Mouse (Mus musculus): Measurements from ENCODE around the gene Tmem235. TPM values are rescaled to one million over a fixed set of nuclear protein-coding genes. Genes with fewer than 3 reads are reported as not detected.

Gene Tmem235
- polyA plus RNA-seq, 1 experiment from 2014 or later = not detected

GRCm38 (mm10) chr11:117912684-117913352 is 52.3 kb downstream of the Tmem235 start:
- WGBS = 30% methylated on average over 13 of the region's 13 CpGs

GRCm38 (mm10) chr11:117914531-117914930 is 54.0 kb downstream of the Tmem235 start:
- H3K27me3 ChIP-seq = no peaks in the 10 kb centered on the region

More at GRCm38 (mm10) chr11:117912684-117913352, 52.3 kb downstream of the Tmem235 start:
- ATAC-seq (replicated peaks; ENCODE audit: low FRiP score) = peak; percentile 63
- H3K4me2 ChIP-seq = peak overlapping the region; percentile 41
- H3K9ac ChIP-seq = no peak overlapping the region
- peaks cover 13% of the 10 kb centered on the region for H3K4me1 ChIP-seq
- no peak overlapping the region for H3K4me3 ChIP-seq (replicated peaks)
- 0 out of 2 replicates have a peak overlapping the region, but pooled peaks have one; percentile 22 for H3K27ac ChIP-seq
- no peaks in the 10 kb centered on the region for H3K36me3 ChIP-seq
- H3K9me3 ChIP-seq (replicated peaks) = 0 out of 2 replicates have a peak, but pooled peaks cover 6% of the 10 kb centered on the region
- no peaks in the 10 kb centered on the region for H3K27me3 ChIP-seq

More at GRCm38 (mm10) chr11:117914531-117914930, 54.0 kb downstream of the Tmem235 start:
- Histone ChIP-seq H3K36me3 (no peaks in the 10 kb centered on the region), H3K27ac (no peak overlapping the region), H3K9me3 (replicated peaks) (0 out of 2 replicates have a peak, but pooled peaks cover 6% of the 10 kb centered on the region), H3K9ac (no peak overlapping the region), H3K4me1 (peaks cover 23% of the 10 kb centered on the region), H3K4me3 (replicated peaks) (no peak overlapping the region), H3K4me2 (no peak overlapping the region)
- WGBS = 46% methylated on average over 12 of the region's 12 CpGs
- ATAC-seq (replicated peaks; ENCODE audit: low FRiP score) = peak; percentile 54

Other genes starting within 250 kb of the Tmem235 start
- gene Tnrc6c, start 206.5 kb upstream of the Tmem235 start, polyA plus RNA-seq (2015; fragmentation: Nextera tagmentation; extraction: Ambion mirVana) = 10.0 and 10.5 TPM in 2 replicates
- 2.7 and 3.6 TPM in 2 replicates for gene Tmc8, start 78.7 kb upstream of the Tmem235 start, polyA plus RNA-seq (2015; fragmentation: Nextera tagmentation; extraction: Ambion mirVana)
- gene Tmc6, start 78.6 kb upstream of the Tmem235 start, polyA plus RNA-seq (2015; fragmentation: Nextera tagmentation; extraction: Ambion mirVana) = 36.2 and 37.5 TPM in 2 replicates
- gene 6030468B19Rik, start 63.1 kb upstream of the Tmem235 start, polyA plus RNA-seq (2015; fragmentation: Nextera tagmentation; extraction: Ambion mirVana) = 0.36 and 1.7 TPM in 2 replicates
- gene Gm20708, start 51.1 kb upstream of the Tmem235 start, polyA plus RNA-seq (2015; fragmentation: Nextera tagmentation; extraction: Ambion mirVana) = 0.54 and 0.91 TPM in 2 replicates
- gene Syngr2, start 51.1 kb upstream of the Tmem235 start, polyA plus RNA-seq (2015; fragmentation: Nextera tagmentation; extraction: Ambion mirVana) = 78.0 and 80.5 TPM in 2 replicates
- 3.9 and 6.7 TPM in 2 replicates for gene Afmid, start 34.8 kb upstream of the Tmem235 start, polyA plus RNA-seq (2015; fragmentation: Nextera tagmentation; extraction: Ambion mirVana)
- gene Tk1, start 34.7 kb upstream of the Tmem235 start, polyA plus RNA-seq (2015; fragmentation: Nextera tagmentation; extraction: Ambion mirVana) = 127 and 128 TPM in 2 replicates
- 310 and 329 TPM in 2 replicates for gene Birc5, start 11.5 kb upstream of the Tmem235 start, polyA plus RNA-seq (2015; fragmentation: Nextera tagmentation; extraction: Ambion mirVana)
- 5.3 TPM in 2 replicates for gene Tha1, start 12.7 kb downstream of the Tmem235 start, polyA plus RNA-seq (2015; fragmentation: Nextera tagmentation; extraction: Ambion mirVana)
- gene Socs3, start 109.3 kb downstream of the Tmem235 start, polyA plus RNA-seq (2015; fragmentation: Nextera tagmentation; extraction: Ambion mirVana) = 14.1 and 15.2 TPM in 2 replicates
- 34.1 and 38.9 TPM in 2 replicates for gene Pgs1, start 125.5 kb downstream of the Tmem235 start, polyA plus RNA-seq (2015; fragmentation: Nextera tagmentation; extraction: Ambion mirVana)